Mouse (Mus musculus) bone marrow macrophage, adult 2 months (primary cell): ENCODE results near the gene Slc48a1.

Experiments
- CTCF ChIP-seq: IDR thresholded peaks from 2 replicates; pipeline ENCODE4 v1.5.1; 2012; ENCODE audit warnings: low read depth, mild to moderate bottlenecking, low read length, moderate library complexity
- POLR2A ChIP-seq: IDR thresholded peaks from 2 replicates; pipeline ENCODE4 v1.6.1; 2012; ENCODE audit warnings: mild to moderate bottlenecking, low read depth, low read length, borderline replicate concordance

GRCm38 (mm10) chr15:97816199-97816994 is 38.1 kb downstream of the Slc48a1 start:
- TF ChIP-seq CTCF (no peak), POLR2A (no peak)
